30 mouse cellular contexts compared by ENCODE assay signal in the genomic region with DNA sequence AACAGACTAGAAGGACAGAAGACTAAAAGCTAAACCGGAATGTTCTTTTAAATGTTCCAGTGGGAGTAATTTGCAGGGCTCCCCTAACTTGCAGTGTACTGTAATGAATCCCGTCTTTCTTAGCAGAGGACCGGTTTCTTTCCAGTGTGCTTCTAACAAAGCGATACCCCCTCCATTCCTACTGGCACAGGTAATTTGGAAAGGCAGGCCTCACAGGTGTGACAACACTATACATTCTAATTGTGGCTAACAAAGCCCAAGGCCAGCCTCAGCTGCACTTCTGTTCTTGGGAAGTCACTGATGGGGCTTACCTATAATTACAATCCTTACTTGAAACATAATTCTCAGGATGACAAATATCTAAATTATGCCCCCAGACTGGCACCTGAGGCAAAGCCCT.
"Had no signal": no experiment of that assay in that cellular context is flagged by ENCODE, and none has a peak within 500 bp of the region (broad histone marks: within the 10 kb centered on the region; RNA-seq: fewer than 3 reads in every experiment).

No protein-coding gene starts in this region.

- H3K4me3 ChIP-seq: limb, embryonic 10.5 days; limb, embryonic 12.5 days; limb, embryonic 13.5 days; limb, embryonic 15.5 days; liver, embryonic 12.5 days; liver, embryonic 13.5 days; liver, embryonic 15.5 days; lung, embryonic 15.5 days; megakaryocyte, embryonic 14.5 days; midbrain, embryonic 10.5 days; midbrain, embryonic 12.5 days; midbrain, embryonic 13.5 days; midbrain, embryonic 15.5 days; myocyte; neural tube, embryonic 12.5 days had no signal

- H3K27me3 ChIP-seq: limb, embryonic 13.5 days; limb, embryonic 15.5 days; liver, embryonic 12.5 days; liver, embryonic 13.5 days; liver, embryonic 15.5 days; lung, embryonic 15.5 days; megakaryocyte, embryonic 14.5 days; midbrain, embryonic 15.5 days; neural tube, embryonic 12.5 days had no signal

- H3K27ac ChIP-seq: limb, embryonic 10.5 days; limb, embryonic 12.5 days; limb, embryonic 13.5 days; limb, embryonic 15.5 days; liver, embryonic 12.5 days; liver, embryonic 13.5 days; liver, embryonic 14.5 days; liver, embryonic 15.5 days; lung, embryonic 15.5 days; macrophage; midbrain, embryonic 12.5 days; midbrain, embryonic 13.5 days; midbrain, embryonic 15.5 days; neural tube, embryonic 12.5 days had no signal

- H3K9ac ChIP-seq: limb, embryonic 12.5 days; limb, embryonic 13.5 days; limb, embryonic 15.5 days; liver, embryonic 12.5 days; liver, embryonic 13.5 days; liver, embryonic 14.5 days; liver, embryonic 15.5 days; liver, postnatal 0 days; lung, embryonic 14.5 days; lung, embryonic 15.5 days; midbrain, embryonic 12.5 days; midbrain, embryonic 13.5 days; midbrain, embryonic 15.5 days; neural tube, embryonic 12.5 days had no signal

- H3K4me2 ChIP-seq: limb, embryonic 12.5 days; limb, embryonic 13.5 days; limb, embryonic 15.5 days; liver, embryonic 11.5 days; liver, embryonic 12.5 days; liver, embryonic 13.5 days; liver, embryonic 15.5 days; lung, embryonic 14.5 days; lung, embryonic 15.5 days; midbrain, embryonic 11.5 days; midbrain, embryonic 13.5 days; midbrain, embryonic 15.5 days; neural tube, embryonic 12.5 days had no signal

- H3K36me3 ChIP-seq: limb, embryonic 10.5 days; limb, embryonic 12.5 days; limb, embryonic 13.5 days; limb, embryonic 15.5 days; liver, embryonic 12.5 days; liver, embryonic 13.5 days; liver, embryonic 15.5 days; lung, embryonic 15.5 days; midbrain, embryonic 10.5 days; midbrain, embryonic 12.5 days; midbrain, embryonic 13.5 days; midbrain, embryonic 15.5 days; neural tube, embryonic 12.5 days had no signal

- DNase-seq: left cerebral cortex, postnatal 4 days; liver; liver, embryonic 13.5 days; liver, postnatal 0 days; lung, adult 18-20 months; lung, adult 2 months; lung, embryonic 14.5 days; lung, postnatal 10 days; lung, postnatal 14 days; lung, postnatal 36 days; midbrain, embryonic 14.5 days had no signal

- H3K9me3 ChIP-seq: limb, embryonic 10.5 days; limb, embryonic 12.5 days; limb, embryonic 13.5 days; limb, embryonic 15.5 days; liver, embryonic 12.5 days; liver, embryonic 13.5 days; liver, embryonic 15.5 days; lung, embryonic 15.5 days; midbrain, embryonic 10.5 days; midbrain, embryonic 12.5 days; midbrain, embryonic 13.5 days; midbrain, embryonic 15.5 days; neural tube, embryonic 12.5 days had no signal

- H3K4me1 ChIP-seq: liver, embryonic 12.5 days; lung, embryonic 15.5 days had no signal

- ATAC-seq: liver, embryonic 12.5 days; liver, postnatal 0 days; midbrain, embryonic 15.5 days; midbrain, embryonic 16.5 days had no signal
